ENCODE assay signal across 8 mouse cellular contexts in genomic region chr1:180225500-180226220, GRCm38 (mm10). TPM values are rescaled to one million over a fixed set of nuclear protein-coding genes. Genes with fewer than 3 reads are reported as not detected.
A peak's percentile ranks its signal among the peaks of the same experiment; 100 is the strongest.
DNase-seq lines count a peak whose midpoint lies in the region; ATAC-seq and TF ChIP-seq lines count a peak whose summit lies in the region.

No protein-coding gene starts in this region.

- 11% methylated on average over 21 of the region's 21 CpGs for WGBS in liver, embryonic 14.5 days (ENCODE audit: insufficient replicate concordance)

- H3K9me3 ChIP-seq in liver, embryonic 14.5 days (ENCODE audit: control insufficient read depth, low read length), result peaks cover 3% of the 10 kb centered on the region

- TF ChIP-seq EP300 in liver, embryonic 14.5 days (IDR thresholded peaks at IDR 0.05; ENCODE audit: low read depth), result no peak

- H3K9ac ChIP-seq in liver, embryonic 14.5 days (replicated peaks), result peak overlapping the region; percentile 71

- H3K4me1 ChIP-seq in liver, embryonic 14.5 days (replicated peaks; ENCODE audit: control insufficient read depth in 2 of 2, insufficient read depth in 2 of 2, low read length in 1 of 2), result peaks cover 9 to 11% of the 10 kb centered on the region in 2 experiments; a peak in 3 of 4 replicates

- no peak for TF ChIP-seq CTCF in liver, embryonic 14.5 days (IDR thresholded peaks at IDR 0.05; ENCODE audit: low read depth)

- H3K27ac ChIP-seq in liver, embryonic 14.5 days, result peak overlapping the region; percentile 84

- ATAC-seq in inflammation-experienced regulatory T-cells, adult 6 months, result peak; percentile 86
- ATAC-seq in liver, embryonic 14.5 days (ENCODE audit: insufficient read depth), result peak; percentile 95

- H3K27me3 ChIP-seq in liver, embryonic 14.5 days (ENCODE audit: control insufficient read depth, insufficient read depth, low read length), result no peaks in the 10 kb centered on the region

- peak; percentile 63 for DNase-seq in heart, adult 18-20 months
- DNase-seq in heart, adult 8-10 months (ENCODE audit: low spot score), result no peak
- DNase-seq in cerebellum, adult 9-10 months, result peak; percentile 72
- peak; percentile 52 for DNase-seq in gastrocnemius, adult 18-20 months (ENCODE audit: low spot score)
- DNase-seq in liver, embryonic 14.5 days (ENCODE audit: low read depth in 3 of 3, low spot score in 3 of 3), result peak; percentile 60 to 74 (median 67)
- DNase-seq in naive thymus-derived CD4-positive, alpha-beta T cell, adult 2 months (ENCODE audit: low read depth), result peak; percentile 80
- peak; percentile 45 to 56 for DNase-seq in thymus, adult 18-20 months

- H3K4me3 ChIP-seq in liver, embryonic 14.5 days (ENCODE audit: insufficient read depth in 1 of 2, low read depth in 2 of 2, low read length in 2 of 2), result peak overlapping the region; percentile 69

- peak overlapping the region; percentile 85 for H3K4me2 ChIP-seq in liver, embryonic 14.5 days (ENCODE audit: low read depth)

- H3K36me3 ChIP-seq in liver, embryonic 14.5 days (replicated peaks; ENCODE audit: control insufficient read depth, insufficient read depth, low read depth), result no peaks in the 10 kb centered on the region

RNA-seq across cellular contexts. Expression of gene Coq8a, which starts 26.3 kb away (rescaled TPM):
- 1,000 to 10,000 TPM in 1 of 2 experiments, 100 to 1,000 TPM in 1; 974 to 1,043 TPM for total RNA-seq in heart, adult 18-20 months (2021)
- total RNA-seq in heart, adult 8-10 months (2022), result 1,000 to 10,000 TPM in 1 of 4 experiments, 100 to 1,000 TPM in 3; 923 to 1,131 (median 957) TPM
- total RNA-seq in gastrocnemius, adult 18-20 months (2021), result 1,000 to 10,000 TPM; 1,142 to 1,473 TPM
- 10 to 100 TPM; 25.8 to 50.3 (median 43.8) TPM for polyA plus RNA-seq in inflammation-experienced regulatory T-cells, adult 6 months (2017; shearing (Covaris generic))
- polyA plus RNA-seq in liver, embryonic 14.5 days (2012; rRNA removed), result 3.8 and 4.1 TPM in 2 replicates
- polyA plus RNA-seq in liver, embryonic 14.5 days (2014; fragmentation: Nextera tagmentation; extraction: Ambion mirVana), result 14.3 and 16.2 TPM in 2 replicates

RNA-seq across cellular contexts. Expression of gene Psen2, which starts 37.6 kb away (rescaled TPM):
- total RNA-seq in heart, adult 18-20 months (2021), result 10 to 100 TPM; 12.1 to 16.3 TPM
- total RNA-seq in heart, adult 8-10 months (2022), result 10 to 100 TPM; 14.7 to 16.0 (median 15.3) TPM
- 1 to 10 TPM; 8.2 to 8.4 TPM for total RNA-seq in gastrocnemius, adult 18-20 months (2021)
- polyA plus RNA-seq in inflammation-experienced regulatory T-cells, adult 6 months (2017; shearing (Covaris generic)), result 100 to 1,000 TPM in 2 of 3 experiments, 10 to 100 TPM in 1; 83.5 to 124 (median 120) TPM
- polyA plus RNA-seq in liver, embryonic 14.5 days (2012; rRNA removed), result 15.9 and 18.2 TPM in 2 replicates
- 19.9 and 21.7 TPM in 2 replicates for polyA plus RNA-seq in liver, embryonic 14.5 days (2014; fragmentation: Nextera tagmentation; extraction: Ambion mirVana)
